Comparison of ENCODE assay signal across 12 mouse cellular contexts in the genomic region with DNA sequence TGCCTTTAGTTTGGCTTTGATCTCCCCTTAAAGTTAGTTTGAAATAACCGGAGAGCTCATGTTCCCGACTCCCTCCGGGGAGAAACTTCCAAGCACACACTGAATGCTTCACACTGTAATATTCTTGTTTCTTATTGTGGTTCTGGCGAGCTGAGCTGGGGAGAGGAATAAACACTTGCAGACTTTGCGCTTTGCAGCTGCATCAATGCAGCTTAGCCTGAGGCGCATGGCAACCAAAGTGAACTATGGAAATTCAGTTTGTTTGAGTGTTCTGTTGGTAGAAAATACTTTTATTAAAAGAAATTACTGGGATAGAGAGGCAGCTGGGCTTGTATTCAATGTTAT.
DNase-seq lines count a peak whose midpoint lies in the region; ATAC-seq and TF ChIP-seq lines count a peak whose summit lies in the region.
"Had no signal": no experiment of that assay in that cellular context is flagged by ENCODE, and none has a peak within 500 bp of the region (broad histone marks: within the 10 kb centered on the region; RNA-seq: fewer than 3 reads in every experiment).

No protein-coding gene starts in this region.

- peak overlapping the region; percentile 43 for H3K4me3 ChIP-seq in layer of hippocampus, adult 2 months
- peak overlapping the region; percentile 34 for H3K4me3 ChIP-seq in embryonic facial prominence, embryonic 15.5 days (replicated peaks)
- peak overlapping the region; percentile 26; the same call in 1 of the 2 replicates for H3K4me3 ChIP-seq in hindbrain, embryonic 16.5 days (ENCODE audit: low read length)
- H3K4me3 ChIP-seq in neural tube, embryonic 13.5 days, result peak overlapping the region; percentile 23

- H3K27me3 ChIP-seq in embryonic facial prominence, embryonic 15.5 days, result no peaks in the 10 kb centered on the region
- no peaks in the 10 kb centered on the region for H3K27me3 ChIP-seq in hindbrain, embryonic 16.5 days (replicated peaks; ENCODE audit: control insufficient read depth, insufficient read depth, low read length)
- no peaks in the 10 kb centered on the region for H3K27me3 ChIP-seq in neural tube, embryonic 13.5 days

- intact Hi-C loops in heart, postnatal 14 days (cut with DNase I), result no loop called here

- H3K27ac ChIP-seq in layer of hippocampus, adult 2 months, result peak overlapping the region; percentile 67
- H3K27ac ChIP-seq in embryonic facial prominence, embryonic 15.5 days (replicated peaks), result peak overlapping the region; percentile 83
- H3K27ac ChIP-seq in hindbrain, embryonic 16.5 days (ENCODE audit: low read depth, low read length), result 0 out of 2 replicates have a peak overlapping the region, but pooled peaks have one; percentile 37
- peak overlapping the region; percentile 54; the same call in 1 of the 2 replicates for H3K27ac ChIP-seq in neural tube, embryonic 13.5 days (replicated peaks)

- H3K9ac ChIP-seq in embryonic facial prominence, embryonic 15.5 days, result peak overlapping the region; percentile 21; the same call in 1 of the 2 replicates
- no peak overlapping the region for H3K9ac ChIP-seq in hindbrain, embryonic 16.5 days (ENCODE audit: low read depth, low read length)
- H3K9ac ChIP-seq in neural tube, embryonic 13.5 days, result peak overlapping the region; percentile 41

- H3K9me3 ChIP-seq in embryonic facial prominence, embryonic 15.5 days (replicated peaks), result no peaks in the 10 kb centered on the region
- H3K9me3 ChIP-seq in hindbrain, embryonic 16.5 days (ENCODE audit: control insufficient read depth, low read length), result no peaks in the 10 kb centered on the region
- H3K9me3 ChIP-seq in neural tube, embryonic 13.5 days, result no peaks in the 10 kb centered on the region

- WGBS in embryonic facial prominence, embryonic 15.5 days, result 10% methylated on average over 6 of the region's 6 CpGs
- WGBS in hindbrain, embryonic 16.5 days, result 15% methylated on average over 6 of the region's 6 CpGs
- 17% methylated on average over 6 of the region's 6 CpGs for WGBS in neural tube, embryonic 13.5 days

- H3K4me2 ChIP-seq in embryonic facial prominence, embryonic 15.5 days (replicated peaks), result peak overlapping the region; percentile 48
- H3K4me2 ChIP-seq in hindbrain, embryonic 16.5 days (ENCODE audit: low read length), result peak overlapping the region; percentile 48
- H3K4me2 ChIP-seq in neural tube, embryonic 13.5 days, result peak overlapping the region; percentile 52
- H3K4me2 ChIP-seq: liver, embryonic 11.5 days had no signal

- peaks cover 27% of the 10 kb centered on the region for H3K4me1 ChIP-seq in embryonic facial prominence, embryonic 15.5 days
- H3K4me1 ChIP-seq in hindbrain, embryonic 16.5 days (ENCODE audit: control insufficient read depth, insufficient read depth, low read depth, low read length), result peaks cover 10% of the 10 kb centered on the region
- peaks cover 28% of the 10 kb centered on the region for H3K4me1 ChIP-seq in neural tube, embryonic 13.5 days (replicated peaks)

- no peak for DNase-seq in layer of hippocampus, adult 2 months (ENCODE audit: low spot score in 2 of 2)
- no peak for DNase-seq in layer of hippocampus, postnatal 25 days (ENCODE audit: extremely low spot score in 1 of 2, low spot score in 1 of 2)
- no peak for DNase-seq in cerebellum, postnatal 4 days (ENCODE audit: low spot score in 2 of 2)
- DNase-seq in lung, postnatal 36 days, result no peak
- no peak for DNase-seq in heart, postnatal 14 days
- DNase-seq: cerebellum, adult 11 months; kidney, postnatal 36 days; thymus, postnatal 25 days had no signal

- ATAC-seq in embryonic facial prominence, embryonic 15.5 days (ENCODE audit: insufficient number of reproducible peaks, low FRiP score, low TSS enrichment, low read depth), result peak; percentile 81
- peak; percentile 55; the same call in 1 of the 2 replicates for ATAC-seq in hindbrain, embryonic 16.5 days
- no peak for ATAC-seq in neural tube, embryonic 13.5 days (ENCODE audit: low read depth)

- no peak for TF ChIP-seq CTCF in layer of hippocampus, adult 2 months (conservative IDR thresholded peaks at IDR 0.05)

- H3K36me3 ChIP-seq in embryonic facial prominence, embryonic 15.5 days, result no peaks in the 10 kb centered on the region
- no peaks in the 10 kb centered on the region for H3K36me3 ChIP-seq in hindbrain, embryonic 16.5 days (ENCODE audit: control insufficient read depth, insufficient read depth, low read length)
- no peaks in the 10 kb centered on the region for H3K36me3 ChIP-seq in neural tube, embryonic 13.5 days
